Mouse (Mus musculus) lung, postnatal 14 days (tissue): Measurements from ENCODE around the gene Tas2r134.

Experiments used
- DNase-seq: peaks from one replicate; pipeline ENCODE4 v3.0.0; 2021

Tas2r134 gene

DNA sequence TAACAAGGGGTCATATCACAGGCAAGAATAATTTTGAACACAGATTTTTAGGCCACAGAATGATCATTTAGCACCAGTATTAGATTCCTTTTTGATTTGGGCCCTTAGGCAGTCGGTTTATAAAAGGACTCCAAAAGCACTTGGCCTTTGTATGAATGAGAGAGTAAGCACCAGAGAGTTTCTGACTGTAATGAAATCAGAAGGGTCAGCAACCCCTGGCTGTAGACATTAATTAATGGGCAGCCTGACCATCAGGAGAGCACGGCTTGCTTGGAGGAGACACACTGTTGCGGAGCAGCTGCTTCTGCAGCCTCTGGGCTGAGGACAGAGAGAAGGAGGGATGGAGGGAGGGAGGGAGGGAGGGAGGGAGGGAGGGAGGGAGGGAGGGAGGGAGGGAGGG, 30.4 kb downstream of the Tas2r134 start:
- DNase-seq = no peak

DNA sequence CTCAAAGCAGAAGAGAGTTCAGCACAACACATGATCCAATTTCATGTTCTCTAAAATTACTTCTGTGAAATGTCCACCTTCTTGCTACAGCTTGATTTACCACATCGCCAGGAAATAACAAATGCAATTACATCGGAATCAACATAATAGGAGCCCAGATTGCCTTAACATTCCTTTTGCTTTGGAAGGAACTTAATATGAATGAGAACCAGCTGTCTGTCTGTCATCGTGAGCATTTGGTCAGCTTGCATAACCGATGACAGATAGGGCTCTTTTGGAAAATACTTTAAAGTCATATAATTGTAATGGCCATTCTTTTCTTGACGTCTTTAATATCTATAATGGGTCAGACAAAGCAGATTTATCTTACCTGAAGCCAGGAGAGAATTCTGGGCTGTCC, 31.0 kb downstream of the Tas2r134 start:
- no peak for DNase-seq

DNA sequence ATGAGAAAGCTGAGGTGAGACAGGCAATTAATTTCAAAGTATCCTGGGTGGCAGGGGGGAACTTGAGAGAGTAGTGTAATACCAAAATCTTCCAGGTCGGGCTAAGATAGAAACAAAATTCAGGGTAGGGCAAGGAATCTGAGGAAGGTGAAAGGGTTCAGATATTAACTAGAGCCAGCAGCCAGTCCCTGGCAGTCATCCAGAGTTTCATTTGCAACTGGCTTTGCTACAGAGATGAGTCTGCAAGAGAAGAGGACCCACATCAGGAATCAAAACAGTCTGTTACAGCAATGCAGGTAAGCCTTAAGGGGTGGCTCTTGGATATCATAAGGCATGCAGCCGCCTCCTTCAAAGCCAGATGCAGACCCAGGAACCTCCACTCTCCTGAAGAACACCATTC, 47.0 kb downstream of the Tas2r134 start:
- peak; percentile 25 for DNase-seq
